Mouse (Mus musculus): ENCODE data around the gene Myct1. TPM values are rescaled to one million over a fixed set of nuclear protein-coding genes. Genes with fewer than 3 reads are reported as not detected.

Myct1 gene
- 3.1 and 5.5 TPM in 2 replicates for polyA plus RNA-seq (2015; fragmentation: Nextera tagmentation; extraction: Ambion mirVana)

GRCm38 (mm10) chr10:5593464-5593863 lies at the start of gene Myct1:
Gene Myct1, plus strand, starts transcription at chr10:5593775.

GRCm38 (mm10) chr10:5551382-5551781 lies 42.2 kb upstream of the Myct1 start, which contains the start of gene Syne1:
Gene Syne1, minus strand, starts transcription at chr10:5551482.

GRCm38 (mm10) chr10:5639112-5639511 lies 45.5 kb downstream of the Myct1 start, which contains the start of gene Vip:
Gene Vip, plus strand, starts transcription at chr10:5639218.

Other genes with a start within 250 kb of the Myct1 start
- 3.8 and 5.5 TPM in 2 replicates for gene Syne1, start 42.3 kb upstream of the Myct1 start, polyA plus RNA-seq (2015; fragmentation: Nextera tagmentation; extraction: Ambion mirVana)
- 1.0 and 3.0 TPM in 2 replicates for gene Vip, start 45.4 kb downstream of the Myct1 start, polyA plus RNA-seq (2015; fragmentation: Nextera tagmentation; extraction: Ambion mirVana)
- gene Fbxo5, start 211.8 kb downstream of the Myct1 start, polyA plus RNA-seq (2015; fragmentation: Nextera tagmentation; extraction: Ambion mirVana), result 17.1 and 17.6 TPM in 2 replicates
- gene Mtrf1l, start 230.1 kb downstream of the Myct1 start, polyA plus RNA-seq (2015; fragmentation: Nextera tagmentation; extraction: Ambion mirVana), result 14.9 and 17.1 TPM in 2 replicates